Mouse (Mus musculus) forebrain, embryonic 16.5 days (tissue): Measurements from ENCODE around the gene Ntn1. TPM values are rescaled to one million over a fixed set of nuclear protein-coding genes. Genes with fewer than 3 reads are reported as not detected.

Source experiments
- ATAC-seq: fragments of 200-750 bp; cut with Nextera tagmentation; 2 replicates; pipeline ENCODE4 v1.8.0; 2017; ENCODE audit warnings: mild to moderate bottlenecking, moderate library complexity
- H3K27ac ChIP-seq: fragments of 300-500 bp; sonication (generic); 2 replicates; pipeline ENCODE4 v1.5.1; 2014; ENCODE audit warnings: low read length, control low read depth
- H3K27me3 ChIP-seq: fragments of 300-500 bp; sonication (generic); replicated peaks from 2 replicates; pipeline ENCODE4 v1.6.1; 2014; ENCODE audit warnings: low read length; ENCODE audit not compliant: control insufficient read depth, insufficient read depth
- H3K36me3 ChIP-seq: fragments of 300-500 bp; sonication (generic); 2 replicates; pipeline ENCODE4 v1.6.1; 2014; ENCODE audit not compliant: control insufficient read depth, insufficient read depth
- H3K4me1 ChIP-seq: fragments of 300-500 bp; sonication (generic); replicated peaks from 2 replicates; pipeline ENCODE4 v1.6.1; 2014; ENCODE audit warnings: low read length; ENCODE audit not compliant: control insufficient read depth, insufficient read depth
- H3K4me2 ChIP-seq: fragments of 300-500 bp; sonication (generic); 2 replicates; pipeline ENCODE4 v1.6.1; 2014; ENCODE audit warnings: mild to moderate bottlenecking, low read length, control low read depth
- H3K4me3 ChIP-seq: fragments of 300-500 bp; sonication (generic); replicated peaks from 2 replicates; pipeline ENCODE4 v1.5.1; 2014; ENCODE audit warnings: mild to moderate bottlenecking, low read length, control low read depth
- H3K9ac ChIP-seq: fragments of 300-500 bp; sonication (generic); replicated peaks from 2 replicates; pipeline ENCODE4 v1.6.1; 2014; ENCODE audit warnings: low read depth, low read length, control low read depth
- H3K9me3 ChIP-seq: fragments of 300-500 bp; sonication (generic); 2 replicates; pipeline ENCODE4 v1.6.1; 2016; ENCODE audit warnings: low read length; ENCODE audit not compliant: control insufficient read depth
- WGBS: fragments of 180-500 bp; shearing (Covaris S2); extraction: QIAGEN DNeasy Blood & Tissue Kit; methylation state at CpG from one replicate; pipeline ENCODE4 v1.1.7; 2014; 5-methylcytosine and 5-hydroxymethylcytosine counted together
- polyA plus RNA-seq: library from polyadenylated mRNA; unstranded; fragments of >200 nt; fragmentation: Nextera tagmentation; extraction: Ambion mirVana; gene quantifications from 2 replicates; pipeline ENCODE4 v1.2.1, GENCODE M21; 2015

Gene Ntn1
- polyA plus RNA-seq, 1 experiment from 2014 or later, result 9.4 TPM

- H3K9me3 ChIP-seq, result no peaks in the 10 kb centered on the region
- 93% methylated on average over 11 of the region's 11 CpGs for WGBS
Measured at GRCm38 (mm10) chr11:68197471-68197870, 203.2 kb downstream of the Ntn1 start.

GRCm38 (mm10) chr11:68196566-68196965 is 204.1 kb downstream of the Ntn1 start:
- no peak for ATAC-seq
- Histone ChIP-seq H3K27ac (no peak overlapping the region), H3K27me3 (no peaks in the 10 kb centered on the region), H3K9ac (no peak overlapping the region), H3K36me3 (no peaks in the 10 kb centered on the region), H3K4me3 (no peak overlapping the region), H3K4me1 (peaks cover 7% of the 10 kb centered on the region), H3K9me3 (no peaks in the 10 kb centered on the region), H3K4me2 (no peak overlapping the region)
- WGBS, result 49% methylated on average over 6 of the region's 6 CpGs

More at GRCm38 (mm10) chr11:68197471-68197870, 203.2 kb downstream of the Ntn1 start:
- Histone ChIP-seq H3K4me2 (no peak overlapping the region), H3K9ac (no peak overlapping the region), H3K27me3 (no peaks in the 10 kb centered on the region), H3K36me3 (no peaks in the 10 kb centered on the region), H3K4me3 (no peak overlapping the region), H3K27ac (no peak overlapping the region), H3K4me1 (peaks cover 7% of the 10 kb centered on the region)
- no peak for ATAC-seq

GRCm38 (mm10) chr11:68195693-68196176 is 204.9 kb downstream of the Ntn1 start:
- Histone ChIP-seq H3K9me3 (no peaks in the 10 kb centered on the region), H3K27ac (no peak overlapping the region), H3K4me3 (no peak overlapping the region), H3K4me2 (no peak overlapping the region), H3K4me1 (peaks cover 7% of the 10 kb centered on the region), H3K9ac (no peak overlapping the region), H3K27me3 (no peaks in the 10 kb centered on the region), H3K36me3 (no peaks in the 10 kb centered on the region)
- 68% methylated on average over 10 of the region's 10 CpGs for WGBS
- no peak for ATAC-seq

DNA sequence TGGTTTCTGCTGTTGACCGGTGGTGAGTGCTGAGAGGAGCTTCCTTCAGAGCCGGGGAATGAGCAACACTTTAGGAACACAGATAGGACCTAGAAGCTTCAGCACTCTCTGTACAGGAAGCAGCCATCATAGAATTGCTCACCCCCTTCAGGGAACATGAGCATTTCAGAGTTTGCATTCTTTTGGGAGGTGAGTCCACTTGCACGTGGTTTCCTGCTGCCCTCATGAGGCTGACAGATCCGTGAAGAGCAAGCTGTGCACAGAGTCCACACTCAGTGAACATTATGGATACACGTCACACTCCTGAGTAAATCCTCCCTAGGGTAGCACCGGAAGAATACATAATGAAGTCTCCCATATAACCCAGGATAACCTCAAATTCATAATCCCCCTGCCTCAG is 205.5 kb downstream of the Ntn1 start:
- Histone ChIP-seq H3K4me1 (peaks cover 7% of the 10 kb centered on the region), H3K36me3 (no peaks in the 10 kb centered on the region), H3K27ac (no peak overlapping the region), H3K9ac (no peak overlapping the region), H3K27me3 (no peaks in the 10 kb centered on the region), H3K4me3 (no peak overlapping the region), H3K4me2 (no peak overlapping the region), H3K9me3 (no peaks in the 10 kb centered on the region)
- no peak for ATAC-seq
- 69% methylated on average over 6 of the region's 6 CpGs for WGBS

- H3K4me2 ChIP-seq, result no peak overlapping the region
- WGBS, result 85% methylated on average over 5 of the region's 5 CpGs
- no peaks in the 10 kb centered on the region for H3K36me3 ChIP-seq
- no peak for ATAC-seq
- H3K4me1 ChIP-seq, result peaks cover 1% of the 10 kb centered on the region; the same call in 1 of the 2 replicates
- no peak overlapping the region for H3K4me3 ChIP-seq
- H3K27ac ChIP-seq, result no peak overlapping the region; the same call in 1 of the 2 replicates
- H3K9me3 ChIP-seq, result no peaks in the 10 kb centered on the region
- H3K9ac ChIP-seq, result no peak overlapping the region
- no peaks in the 10 kb centered on the region for H3K27me3 ChIP-seq
Measured at GRCm38 (mm10) chr11:68190849-68191248, 209.8 kb downstream of the Ntn1 start.

- H3K27me3 ChIP-seq, result no peaks in the 10 kb centered on the region
- no peaks in the 10 kb centered on the region for H3K36me3 ChIP-seq
- H3K27ac ChIP-seq, result no peak overlapping the region
- no peaks in the 10 kb centered on the region for H3K9me3 ChIP-seq
- no peak for ATAC-seq
- no peaks in the 10 kb centered on the region for H3K4me1 ChIP-seq
- H3K4me2 ChIP-seq, result no peak overlapping the region
- WGBS, result 79% methylated on average over 12 of the region's 12 CpGs
- H3K9ac ChIP-seq, result no peak overlapping the region
- H3K4me3 ChIP-seq, result no peak overlapping the region
Measured at GRCm38 (mm10) chr11:68188695-68189201, 211.9 kb downstream of the Ntn1 start.

DNA sequence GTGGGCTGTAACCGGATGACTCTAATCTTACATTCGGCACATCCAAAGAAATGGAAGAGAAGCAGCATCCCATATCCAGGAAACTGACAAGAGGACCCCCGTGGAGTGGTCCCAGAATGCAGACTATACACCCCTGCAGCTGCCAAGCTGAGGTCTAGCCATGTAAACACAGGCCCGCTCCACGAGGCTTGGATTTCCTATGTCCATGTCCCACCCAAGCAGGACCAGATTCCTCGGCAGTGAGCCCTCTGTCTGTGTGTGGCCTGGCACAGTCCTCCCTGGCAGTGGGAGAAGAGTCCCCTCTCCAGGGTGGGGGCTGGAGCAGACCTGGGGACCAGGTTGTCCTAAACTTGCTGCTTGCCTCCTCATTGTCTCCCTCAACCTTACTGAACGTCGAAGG is 213.4 kb downstream of the Ntn1 start:
- no peak for ATAC-seq
- no peaks in the 10 kb centered on the region for H3K27me3 ChIP-seq
- no peak overlapping the region for H3K9ac ChIP-seq
- H3K36me3 ChIP-seq, result no peaks in the 10 kb centered on the region
- no peak overlapping the region for H3K4me2 ChIP-seq
- H3K9me3 ChIP-seq, result no peaks in the 10 kb centered on the region
- 67% methylated on average over 8 of the region's 8 CpGs for WGBS
- no peak overlapping the region for H3K4me3 ChIP-seq
- no peaks in the 10 kb centered on the region for H3K4me1 ChIP-seq
- H3K27ac ChIP-seq, result no peak overlapping the region

GRCm38 (mm10) chr11:68185647-68186046 is 215.0 kb downstream of the Ntn1 start:
- Histone ChIP-seq H3K36me3 (no peaks in the 10 kb centered on the region), H3K9me3 (no peaks in the 10 kb centered on the region), H3K4me2 (no peak overlapping the region), H3K9ac (no peak overlapping the region), H3K4me1 (no peaks in the 10 kb centered on the region), H3K4me3 (no peak overlapping the region), H3K27ac (no peak overlapping the region), H3K27me3 (no peaks in the 10 kb centered on the region)
- WGBS, result 89% methylated on average over 3 of the region's 3 CpGs
- no peak for ATAC-seq

- H3K4me3 ChIP-seq, result no peak overlapping the region
- H3K4me2 ChIP-seq, result no peak overlapping the region
- no peak overlapping the region for H3K9ac ChIP-seq
- no peak for ATAC-seq
- no peaks in the 10 kb centered on the region for H3K9me3 ChIP-seq
- H3K27ac ChIP-seq, result no peak overlapping the region
- H3K36me3 ChIP-seq, result no peaks in the 10 kb centered on the region
- no peaks in the 10 kb centered on the region for H3K4me1 ChIP-seq
- 74% methylated on average over 7 of the region's 7 CpGs for WGBS
- H3K27me3 ChIP-seq, result no peaks in the 10 kb centered on the region
Measured at GRCm38 (mm10) chr11:68177415-68177814, 223.2 kb downstream of the Ntn1 start.

DNA sequence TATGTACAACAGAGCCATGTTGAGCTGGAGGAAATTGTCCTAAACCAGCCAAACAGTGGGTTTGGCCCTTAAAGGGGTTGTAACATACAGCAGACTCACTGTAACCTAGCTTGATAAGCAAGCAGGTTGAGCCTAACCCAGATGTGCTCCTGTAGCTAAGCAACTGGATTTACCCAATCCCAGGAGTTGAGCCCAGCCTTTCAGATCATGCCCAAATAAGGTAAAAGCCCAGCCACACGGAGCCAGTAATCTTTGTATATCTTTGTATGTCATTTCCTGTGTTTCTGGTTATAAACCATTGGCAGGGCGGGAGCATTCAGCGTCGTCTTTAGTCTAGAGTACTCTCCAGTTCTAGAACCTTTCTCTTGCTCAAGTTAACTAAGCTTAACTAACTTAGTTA is 224.1 kb downstream of the Ntn1 start:
- no peak overlapping the region for H3K9ac ChIP-seq
- H3K36me3 ChIP-seq, result no peaks in the 10 kb centered on the region
- WGBS, result 83% methylated on average over 4 of the region's 4 CpGs
- H3K9me3 ChIP-seq, result no peaks in the 10 kb centered on the region
- ATAC-seq, result no peak
- H3K27ac ChIP-seq, result no peak overlapping the region
- H3K4me1 ChIP-seq, result no peaks in the 10 kb centered on the region
- H3K4me2 ChIP-seq, result no peak overlapping the region
- H3K27me3 ChIP-seq, result no peaks in the 10 kb centered on the region
- no peak overlapping the region for H3K4me3 ChIP-seq
